Mouse (Mus musculus) thymus, adult 2 months (tissue): ENCODE data around the gene Il17f.

ENCODE experiments used
- CTCF ChIP-seq: fragments of 200-500 bp; IDR thresholded peaks from 2 replicates; pipeline ENCODE4 v1.5.1; 2012; ENCODE audit warnings: mild to moderate bottlenecking, control low read depth, low read length, moderate library complexity, borderline replicate concordance; ENCODE audit not compliant: control insufficient read depth, poor library complexity, insufficient read depth; ENCODE audit errors: extremely low read depth
- POLR2A ChIP-seq: fragments of 200-500 bp; IDR thresholded peaks from 2 replicates; pipeline ENCODE4 v1.6.1; 2012; ENCODE audit warnings: mild to moderate bottlenecking, low read length, control low read depth, moderate library complexity; ENCODE audit not compliant: control insufficient read depth, poor library complexity, insufficient read depth; ENCODE audit errors: extremely low read depth

GRCm38 (mm10) chr1:20787046-20787445 is 3.4 kb downstream of the Il17f start:
- TF ChIP-seq CTCF: no peak
- TF ChIP-seq POLR2A: no peak
